Mouse (Mus musculus): ENCODE data around the gene Bglap2.
A peak's percentile ranks its signal among the peaks of the same experiment; 100 is the strongest.
"Not testable (repeated sequence)": the region's sequence is repeated elsewhere in the genome, so short reads cannot be mapped to it uniquely, and the experiment has no call there.

Bglap2 gene

GRCm38 (mm10) chr3:88378599-88378998 lies at the start of gene Bglap2:
Gene Bglap2 (minus strand): TSS chr3:88378699.
- DNase-seq (ENCODE audit: inconsistent ontology term), result not testable (repeated sequence)

GRCm38 (mm10) chr3:88427342-88427905 lies 48.9 kb upstream of the Bglap2 start:
- DNase-seq (ENCODE audit: inconsistent ontology term), result no peak

- DNase-seq (ENCODE audit: inconsistent ontology term), result no peak
These were observed 47.4 kb upstream of the Bglap2 start for GRCm38 (mm10) chr3:88425708-88426420.

GRCm38 (mm10) chr3:88425330-88425689 lies 46.8 kb upstream of the Bglap2 start:
- DNase-seq (ENCODE audit: inconsistent ontology term), result no peak

- DNase-seq (ENCODE audit: inconsistent ontology term), result peak; percentile 96
These were observed 46.3 kb upstream of the Bglap2 start, which contains the start of gene Slc25a44 for GRCm38 (mm10) chr3:88424605-88425329. Gene Slc25a44 (minus strand): TSS chr3:88425139.

GRCm38 (mm10) chr3:88422020-88422720 lies 43.7 kb upstream of the Bglap2 start:
- DNase-seq (ENCODE audit: inconsistent ontology term), result no peak

- no peak for DNase-seq (ENCODE audit: inconsistent ontology term)
These were observed 42.3 kb upstream of the Bglap2 start for GRCm38 (mm10) chr3:88420771-88421170.

- no peak for DNase-seq (ENCODE audit: inconsistent ontology term)
These were observed 39.5 kb upstream of the Bglap2 start for GRCm38 (mm10) chr3:88418016-88418415.

- no peak for DNase-seq (ENCODE audit: inconsistent ontology term)
These were observed 37.2 kb upstream of the Bglap2 start for GRCm38 (mm10) chr3:88415668-88416067.

GRCm38 (mm10) chr3:88412636-88413035 lies 34.1 kb upstream of the Bglap2 start:
- no peak for DNase-seq (ENCODE audit: inconsistent ontology term)

GRCm38 (mm10) chr3:88411681-88412080 lies 33.2 kb upstream of the Bglap2 start:
- DNase-seq (ENCODE audit: inconsistent ontology term), result no peak

GRCm38 (mm10) chr3:88410645-88411031 lies 32.1 kb upstream of the Bglap2 start:
- DNase-seq (ENCODE audit: inconsistent ontology term), result no peak

- peak; percentile 96 for DNase-seq (ENCODE audit: inconsistent ontology term)
These were observed 31.5 kb upstream of the Bglap2 start, which contains the start of gene Pmf1 for GRCm38 (mm10) chr3:88409741-88410644. Gene Pmf1 (minus strand): TSS chr3:88410331.

- no peak for DNase-seq (ENCODE audit: inconsistent ontology term)
These were observed 30.5 kb upstream of the Bglap2 start for GRCm38 (mm10) chr3:88408953-88409352.

GRCm38 (mm10) chr3:88407529-88407928 lies 29.0 kb upstream of the Bglap2 start:
- DNase-seq (ENCODE audit: inconsistent ontology term), result no peak

- peak; percentile 70 for DNase-seq (ENCODE audit: inconsistent ontology term)
These were observed 28.6 kb upstream of the Bglap2 start for GRCm38 (mm10) chr3:88407090-88407489.

GRCm38 (mm10) chr3:88403522-88404230 lies 25.2 kb upstream of the Bglap2 start:
- DNase-seq (ENCODE audit: inconsistent ontology term), result no peak

- DNase-seq (ENCODE audit: inconsistent ontology term), result peak; percentile 17
These were observed 20.2 kb upstream of the Bglap2 start for GRCm38 (mm10) chr3:88398666-88399065.

- no peak for DNase-seq (ENCODE audit: inconsistent ontology term)
These were observed 17.2 kb upstream of the Bglap2 start for GRCm38 (mm10) chr3:88395742-88396141.

GRCm38 (mm10) chr3:88395288-88395687 lies 16.8 kb upstream of the Bglap2 start:
- DNase-seq (ENCODE audit: inconsistent ontology term), result no peak
